Mouse (Mus musculus): ENCODE measurements around the gene Chil5. TPM values are rescaled to one million over a fixed set of nuclear protein-coding genes. Genes with fewer than 3 reads are reported as not detected.

The Chil5 gene
- 0.16 TPM in 1 of 2 replicates, not detected in the other for polyA plus RNA-seq (2012; rRNA removed)

GRCm38 (mm10) chr3:106032781-106033180 is at the start of gene Chil5:
Chil5 (minus strand) TSS chr3:106032814.

GRCm38 (mm10) chr3:106014546-106014945 is 18.1 kb downstream of the Chil5 start, which contains the start of gene Pifo:
Pifo (minus strand) TSS chr3:106014646.

DNA sequence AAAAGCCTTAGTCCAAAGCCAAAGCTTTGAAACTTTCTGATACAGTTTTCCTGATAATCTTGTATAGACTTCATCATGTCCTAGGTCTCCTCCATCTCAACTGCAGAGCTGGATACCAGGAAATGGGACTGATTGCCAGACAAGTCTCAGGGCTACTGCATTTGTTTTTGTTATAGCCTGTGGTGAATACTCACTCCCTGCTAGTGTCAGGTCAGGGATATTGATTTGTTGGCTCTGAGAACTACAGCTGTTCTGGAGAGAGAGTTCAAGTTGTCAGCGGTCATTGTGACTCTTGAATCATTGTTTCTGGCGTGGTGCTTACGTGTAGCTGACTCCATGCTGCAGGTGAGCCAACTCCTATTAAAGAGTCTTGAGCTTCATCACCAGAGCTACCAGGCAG is 59.2 kb downstream of the Chil5 start, which contains the start of gene Ovgp1:
Ovgp1 (plus strand) TSS at position 301 of the 400 bp plus-strand sequence.

Other genes with a start within 250 kb of the Chil5 start
- gene Rap1a, start 231.5 kb downstream of the Chil5 start, polyA plus RNA-seq (2012; rRNA removed), result 44.0 and 48.7 TPM in 2 replicates
- 0.07 TPM in 1 of 2 replicates, not detected in the other for gene Adora3, start 162.0 kb downstream of the Chil5 start, polyA plus RNA-seq (2012; rRNA removed)
- 0.08 and 0.17 TPM in 2 replicates for gene Tmigd3, start 161.9 kb downstream of the Chil5 start, polyA plus RNA-seq (2012; rRNA removed)
- gene I830077J02Rik, start 100.2 kb downstream of the Chil5 start, polyA plus RNA-seq (2012; rRNA removed), result 1.1 and 1.2 TPM in 2 replicates
- gene Wdr77, start 73.4 kb downstream of the Chil5 start, polyA plus RNA-seq (2012; rRNA removed), result 62.9 and 82.8 TPM in 2 replicates
- gene Atp5f1, start 72.7 kb downstream of the Chil5 start, polyA plus RNA-seq (2012; rRNA removed), result 271 and 331 TPM in 2 replicates
- gene Ovgp1, start 59.1 kb downstream of the Chil5 start, polyA plus RNA-seq (2012; rRNA removed), result 7.6 and 18.3 TPM in 2 replicates
- gene Pifo, start 18.2 kb downstream of the Chil5 start, polyA plus RNA-seq (2012; rRNA removed), result 0.61 and 0.73 TPM in 2 replicates
- 0.16 and 0.26 TPM in 2 replicates for gene Chia1, start 80.4 kb upstream of the Chil5 start, polyA plus RNA-seq (2012; rRNA removed)
- not detected in 2 replicates for gene Chil3, start 134.8 kb upstream of the Chil5 start, polyA plus RNA-seq (2012; rRNA removed)
- not detected in 2 replicates for gene Chil4, start 186.7 kb upstream of the Chil5 start, polyA plus RNA-seq (2012; rRNA removed)